Mouse (Mus musculus) heart, postnatal 0 days (tissue): ENCODE measurements around the gene Ntm.

Experiments
- CTCF ChIP-seq: IDR thresholded peaks from 2 replicates; pipeline ENCODE4 v1.5.1; 2016; ENCODE audit warnings: antibody characterized with exemption, control low read depth, low read depth
- EP300 ChIP-seq: IDR thresholded peaks from 2 replicates; pipeline ENCODE4 v1.6.1; 2016; ENCODE audit warnings: antibody characterized with exemption, low read depth

DNA sequence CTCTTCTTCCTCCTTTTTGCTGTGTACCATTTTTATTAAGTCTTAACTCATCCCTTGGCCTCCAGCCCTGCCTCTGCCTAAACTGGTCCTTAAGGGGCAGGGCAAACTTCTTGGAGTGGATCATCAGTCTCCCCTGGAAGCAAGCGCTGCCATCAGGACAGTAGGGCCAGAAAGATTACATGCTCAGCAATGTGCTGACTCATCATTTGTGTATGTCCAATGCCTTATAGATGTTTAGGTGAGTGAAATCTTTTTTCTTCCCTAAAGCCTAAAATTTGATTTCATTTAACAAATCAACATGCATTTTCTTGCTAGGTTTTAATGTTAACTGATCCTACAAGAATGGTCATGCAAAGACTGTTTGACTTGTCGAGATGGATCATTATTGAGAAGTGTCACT is 536.7 kb downstream of the Ntm start:
- TF ChIP-seq CTCF (no peak), EP300 (no peak)
